Mouse (Mus musculus) heart, postnatal 0 days (tissue): ENCODE measurements around the gene Lnx2.

Experiments
- CTCF ChIP-seq: IDR thresholded peaks from 2 replicates; pipeline ENCODE4 v1.5.1; 2016; ENCODE audit warnings: antibody characterized with exemption, control low read depth, low read depth
- EP300 ChIP-seq: IDR thresholded peaks from 2 replicates; pipeline ENCODE4 v1.6.1; 2016; ENCODE audit warnings: antibody characterized with exemption, low read depth

DNA sequence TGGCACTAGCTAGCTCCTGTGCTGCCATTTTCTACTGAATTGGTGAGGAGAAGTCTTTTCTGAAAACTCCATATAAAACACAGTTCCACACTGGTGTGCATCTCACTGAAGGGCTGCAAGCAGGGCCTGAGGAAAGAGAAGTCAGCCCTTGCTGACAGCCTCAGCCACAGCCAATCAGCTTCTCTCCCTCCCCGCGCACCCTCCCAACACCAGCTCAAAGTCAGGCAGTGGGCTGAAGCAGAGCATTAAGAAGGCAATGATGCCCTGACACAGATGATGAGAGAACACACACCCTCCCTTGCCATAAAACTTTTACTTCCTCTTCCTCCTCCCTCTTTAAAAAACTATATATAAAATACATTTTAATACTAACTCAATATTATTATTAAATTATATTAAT, 16.4 kb downstream of the Lnx2 start:
- TF ChIP-seq CTCF (no peak), EP300 (no peak)
